Mouse (Mus musculus): ENCODE data around the gene Gzmn.
"Not testable (repeated sequence)": the region's sequence is repeated elsewhere in the genome, so short reads cannot be mapped to it uniquely, and the experiment has no call there.

Gene Gzmn

DNA sequence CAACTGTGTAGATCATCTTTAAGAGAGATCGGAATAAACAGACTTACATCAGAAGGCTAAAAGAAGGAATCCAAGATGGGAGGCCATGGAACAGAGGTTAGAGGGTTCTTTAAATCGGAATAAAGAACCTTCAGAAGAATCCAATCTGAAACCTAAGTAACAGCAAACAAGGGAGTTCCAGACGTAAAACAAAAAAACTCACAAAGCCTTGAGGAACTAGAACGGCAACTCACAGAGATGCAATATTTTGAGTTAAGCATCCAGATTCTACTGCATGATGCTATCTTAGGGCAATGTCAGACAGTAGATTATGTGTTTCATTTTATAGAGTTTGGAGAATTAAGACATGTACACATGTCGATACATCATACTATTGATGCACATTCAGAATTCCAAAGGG, at the start of gene Gzmn:
Gene Gzmn (minus strand): TSS at position 101 of the 400 bp plus-strand sequence.
- DNase-seq (ENCODE audit: low spot score in 2 of 2), result no peak

- DNase-seq (ENCODE audit: low spot score in 2 of 2), result no peak
Measured at GRCm38 (mm10) chr14:56211317-56211716, 36.9 kb upstream of the Gzmn start, which contains the start of gene Gzmf. TSS of gene Gzmf (minus strand) at chr14:56211417.

DNA sequence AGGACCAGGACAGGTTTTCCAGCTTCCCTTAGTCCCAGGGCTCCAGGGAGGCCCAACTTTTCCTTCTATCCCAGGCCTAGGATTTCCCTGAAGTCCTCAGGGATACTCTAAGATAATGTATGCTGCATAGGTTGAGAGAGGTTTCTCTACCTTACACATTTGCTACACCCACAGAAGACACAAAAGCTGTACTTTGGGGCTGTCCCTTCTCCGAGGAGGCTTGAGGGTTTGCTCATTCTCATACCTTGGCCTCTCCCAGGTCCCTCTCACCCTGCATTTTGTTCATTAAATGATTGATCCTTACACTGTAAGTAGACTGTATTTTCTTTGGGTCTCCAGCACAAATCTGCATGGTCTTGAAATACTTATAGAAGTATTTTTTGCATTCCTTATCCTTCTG, 31.2 kb upstream of the Gzmn start:
- no peak for DNase-seq (ENCODE audit: low spot score in 2 of 2)

DNA sequence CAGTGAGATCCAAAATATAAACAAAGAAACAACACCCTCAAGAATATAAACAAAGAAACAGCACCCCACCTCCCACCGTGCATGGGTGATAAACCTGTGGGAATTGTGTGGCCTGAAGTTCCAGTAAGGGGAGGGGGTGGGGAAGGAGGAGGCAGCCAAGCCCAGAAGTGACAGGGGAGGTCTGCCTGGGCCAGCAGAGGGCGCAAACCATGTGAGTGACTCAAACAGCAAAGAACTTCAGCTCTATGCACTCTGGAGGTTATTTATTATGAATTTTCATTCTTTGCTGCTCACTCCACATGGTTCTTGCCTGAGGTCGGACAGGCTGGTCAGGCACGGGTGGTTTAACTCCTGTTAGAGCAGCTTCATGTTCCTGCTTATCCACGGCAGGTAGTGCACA, 30.6 kb upstream of the Gzmn start:
- not testable (repeated sequence) for DNase-seq (ENCODE audit: low spot score in 2 of 2)

- peak; percentile 58 to 59 for DNase-seq (ENCODE audit: low spot score in 2 of 2)
Measured at GRCm38 (mm10) chr14:56203975-56204374, 29.6 kb upstream of the Gzmn start.

DNA sequence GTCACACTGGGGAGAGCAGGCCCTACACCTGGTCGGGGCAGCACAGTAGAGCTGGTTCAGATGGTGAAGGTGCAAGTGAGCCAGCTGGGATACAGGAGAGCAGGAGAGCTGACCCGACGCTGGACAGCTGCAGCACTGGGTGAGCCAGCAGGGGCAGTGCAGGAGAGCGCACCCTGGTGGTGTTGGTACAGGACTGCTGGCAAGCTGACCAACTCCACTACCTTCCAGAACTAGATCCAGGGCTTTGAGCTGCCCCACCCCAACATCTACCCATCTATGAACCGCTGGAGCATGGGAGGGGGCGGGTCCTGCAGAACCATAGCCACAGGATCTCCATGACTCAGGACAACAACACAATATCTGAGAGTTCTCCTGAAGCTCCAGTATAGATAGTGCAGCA, 12.5 kb upstream of the Gzmn start:
- no peak for DNase-seq (ENCODE audit: low spot score in 2 of 2)

GRCm38 (mm10) chr14:56186521-56186920, 12.1 kb upstream of the Gzmn start:
- DNase-seq (ENCODE audit: low spot score in 2 of 2), result no peak

- peak in 1 of 2 experiments; percentile 15 for DNase-seq (ENCODE audit: low spot score in 2 of 2)
Measured at GRCm38 (mm10) chr14:56177651-56178050, 3.3 kb upstream of the Gzmn start.

- DNase-seq (ENCODE audit: low spot score in 2 of 2), result no peak
Measured at GRCm38 (mm10) chr14:56173396-56173795, 1.0 kb downstream of the Gzmn start.

DNA sequence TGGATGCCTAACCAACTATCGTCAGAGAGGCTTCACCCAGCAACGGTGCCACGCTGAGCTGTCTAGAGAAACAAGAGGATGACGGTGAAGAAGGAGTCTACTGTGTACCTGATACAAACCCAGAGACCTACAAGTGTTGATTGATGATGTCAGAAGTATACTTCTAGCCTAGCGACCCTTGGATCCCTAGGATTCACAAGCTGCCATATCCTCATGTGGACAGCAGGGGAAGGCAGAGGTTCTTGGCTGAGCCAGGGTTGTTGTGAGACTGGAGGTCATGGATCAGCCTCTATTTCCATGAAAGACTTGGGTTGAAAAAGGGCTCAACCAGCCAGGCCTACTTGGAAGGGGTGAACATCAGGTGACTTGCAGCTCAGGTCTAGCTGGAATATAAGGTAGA, 1.7 kb downstream of the Gzmn start:
- no peak for DNase-seq (ENCODE audit: low spot score in 2 of 2)

- DNase-seq (ENCODE audit: low spot score in 2 of 2), result no peak
Measured at GRCm38 (mm10) chr14:56168009-56168408, 6.4 kb downstream of the Gzmn start.

GRCm38 (mm10) chr14:56162109-56162508, 12.3 kb downstream of the Gzmn start:
- no peak for DNase-seq (ENCODE audit: low spot score in 2 of 2)

- not testable (repeated sequence) for DNase-seq (ENCODE audit: low spot score in 2 of 2)
Measured at GRCm38 (mm10) chr14:56159479-56159878, 14.9 kb downstream of the Gzmn start, which contains the start of gene Gzmg. TSS of gene Gzmg (minus strand) at chr14:56159579.

- DNase-seq (ENCODE audit: low spot score in 2 of 2), result no peak
Measured at GRCm38 (mm10) chr14:56155340-56155739, 19.1 kb downstream of the Gzmn start.

GRCm38 (mm10) chr14:56133675-56134074, 40.7 kb downstream of the Gzmn start:
- not testable (repeated sequence) for DNase-seq (ENCODE audit: low spot score in 2 of 2)

DNA sequence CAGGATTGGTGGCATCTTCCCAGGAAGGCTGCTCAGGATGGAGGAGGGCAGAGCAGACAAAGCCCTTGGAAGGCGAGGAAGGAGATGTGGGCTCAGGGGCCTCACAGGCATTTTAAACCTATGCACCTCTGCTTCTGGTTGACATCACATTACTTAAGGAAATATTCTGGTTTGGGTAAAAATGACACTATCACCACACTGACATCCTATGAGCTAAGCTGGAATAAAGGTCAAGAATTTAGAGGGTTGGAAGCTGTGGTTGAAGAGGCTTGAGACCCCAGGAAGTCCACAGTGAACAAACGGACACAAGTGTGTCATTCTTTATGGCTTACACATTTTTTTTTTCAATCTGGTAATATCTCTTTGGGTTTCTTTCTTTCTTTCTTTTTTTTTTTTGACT, 41.9 kb downstream of the Gzmn start, which contains the start of gene Gzmd:
Gene Gzmd (minus strand): TSS at position 101 of the 400 bp plus-strand sequence.
- DNase-seq (ENCODE audit: low spot score in 2 of 2), result not testable (repeated sequence)

DNA sequence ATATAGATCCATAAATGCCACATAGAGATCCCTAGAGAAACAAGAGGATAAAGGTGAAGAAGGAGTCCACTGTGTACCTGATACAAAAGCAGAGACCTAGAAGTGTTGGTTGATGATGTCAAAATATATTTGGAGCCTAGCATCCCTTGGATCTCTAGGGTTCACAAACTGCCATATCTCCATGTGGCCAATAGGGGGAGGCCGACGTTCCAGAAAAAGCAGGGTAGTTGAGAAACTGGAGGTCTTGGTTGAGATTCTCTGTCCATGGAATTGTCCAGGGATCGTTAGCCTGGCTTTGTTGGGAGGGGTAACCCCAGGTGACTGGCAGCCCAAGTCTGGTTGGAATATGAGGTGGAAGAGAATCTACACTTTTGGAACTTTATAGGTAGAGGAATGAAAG, 46.1 kb downstream of the Gzmn start:
- DNase-seq (ENCODE audit: low spot score in 2 of 2), result no peak

- no peak for DNase-seq (ENCODE audit: low spot score in 2 of 2)
Measured at GRCm38 (mm10) chr14:56123516-56123915, 50.9 kb downstream of the Gzmn start.

DNA sequence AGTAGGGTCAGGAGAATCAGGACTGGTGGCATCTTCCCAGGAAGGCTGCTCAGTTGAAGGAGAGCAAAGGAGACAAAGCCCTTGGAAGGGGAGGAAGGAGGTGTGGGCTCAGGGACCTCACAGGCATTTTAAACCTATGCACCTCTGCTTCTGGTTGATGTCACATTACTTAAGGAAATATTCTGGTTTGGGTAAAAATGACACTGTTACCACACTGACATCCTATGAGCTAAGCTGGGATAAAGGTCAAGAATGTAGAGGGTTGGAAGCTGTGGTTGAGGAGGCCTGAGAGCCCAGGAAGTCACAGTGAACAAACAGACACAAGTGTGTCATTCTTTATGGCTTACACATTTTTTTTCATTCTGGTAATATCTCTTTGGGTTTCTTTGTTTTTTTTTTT, 53.9 kb downstream of the Gzmn start, which contains the start of gene Gzme:
Gene Gzme (minus strand): TSS at position 101 of the 400 bp plus-strand sequence.
- DNase-seq (ENCODE audit: low spot score in 2 of 2), result no peak
